Mouse (Mus musculus): ENCODE measurements around the gene Entpd3. TPM values are rescaled to one million over a fixed set of nuclear protein-coding genes. Genes with fewer than 3 reads are reported as not detected.

The Entpd3 gene
- polyA plus RNA-seq, 1 experiment: 0.20 TPM

GRCm38 (mm10) chr9:120570741-120571592 lies 31.3 kb downstream of the Entpd3 start, which contains the start of gene Rpl14:
TSS of gene Rpl14 (plus strand) at chr9:120571444.
- Histone ChIP-seq H3K27me3 (ENCODE audit: control insufficient read depth, insufficient read depth, low read length) (no peaks in the 10 kb centered on the region), H3K4me3 (ENCODE audit: extremely low read depth, insufficient read depth, insufficient read length) (peak within 1 kb of the TSS; percentile 84), H3K36me3 (ENCODE audit: control insufficient read depth, insufficient read depth, low read length) (peaks cover 16% of the 10 kb centered on the region), H3K4me1 (ENCODE audit: control insufficient read depth, insufficient read depth, insufficient read length) (peaks cover 6% of the 10 kb centered on the region; the same call in 1 of the 2 replicates), H3K27ac (ENCODE audit: insufficient read depth, low read length) (peak within 1 kb of the TSS; percentile 85)
- 3% methylated on average over 43 of the region's 43 CpGs for WGBS
- TF ChIP-seq CTCF (IDR thresholded peaks at IDR 0.05; ENCODE audit: extremely low read depth, insufficient read depth, insufficient read length, insufficient replicate concordance) (no peak), POLR2A (IDR thresholded peaks at IDR 0.05; ENCODE audit: low read depth, low read length) (peak; percentile 91)
- peak; percentile 93 to 98 for DNase-seq (ENCODE audit: low read depth in 1 of 2, low spot score in 2 of 2)

GRCm38 (mm10) chr9:120571593-120572385 lies 32.2 kb downstream of the Entpd3 start:
- DNase-seq (ENCODE audit: low read depth in 1 of 2, low spot score in 2 of 2): no peak
- no peaks in the 10 kb centered on the region for H3K27me3 ChIP-seq (ENCODE audit: control insufficient read depth, insufficient read depth, low read length)
- WGBS: under 1% methylated on average over 53 of the region's 53 CpGs

GRCm38 (mm10) chr9:120575748-120576661 lies 36.4 kb downstream of the Entpd3 start:
- no peaks in the 10 kb centered on the region for H3K27me3 ChIP-seq (ENCODE audit: control insufficient read depth, insufficient read depth, low read length)
- WGBS: 80% methylated on average over 6 of the region's 6 CpGs
- H3K4me3 ChIP-seq (ENCODE audit: extremely low read depth, insufficient read depth, insufficient read length): no peak overlapping the region
- H3K36me3 ChIP-seq (ENCODE audit: control insufficient read depth, insufficient read depth, low read length): peaks cover 16% of the 10 kb centered on the region
- no peak for DNase-seq (ENCODE audit: low read depth in 1 of 2, low spot score in 2 of 2)
- TF ChIP-seq POLR2A (IDR thresholded peaks at IDR 0.05; ENCODE audit: low read depth, low read length) (no peak), CTCF (IDR thresholded peaks at IDR 0.05; ENCODE audit: extremely low read depth, insufficient read depth, insufficient read length, insufficient replicate concordance) (no peak)
- peaks cover 6% of the 10 kb centered on the region; the same call in 1 of the 2 replicates for H3K4me1 ChIP-seq (ENCODE audit: control insufficient read depth, insufficient read depth, insufficient read length)
- H3K27ac ChIP-seq (ENCODE audit: insufficient read depth, low read length): no peak overlapping the region

More at GRCm38 (mm10) chr9:120571593-120572385, 32.2 kb downstream of the Entpd3 start:
- H3K4me3 ChIP-seq (ENCODE audit: extremely low read depth, insufficient read depth, insufficient read length): peak overlapping the region; percentile 84
- H3K4me1 ChIP-seq (ENCODE audit: control insufficient read depth, insufficient read depth, insufficient read length): peaks cover 6% of the 10 kb centered on the region; the same call in 1 of the 2 replicates
- H3K27ac ChIP-seq (ENCODE audit: insufficient read depth, low read length): peak overlapping the region; percentile 85
- TF ChIP-seq CTCF (IDR thresholded peaks at IDR 0.05; ENCODE audit: extremely low read depth, insufficient read depth, insufficient read length, insufficient replicate concordance): no peak
- no peak for TF ChIP-seq POLR2A (IDR thresholded peaks at IDR 0.05; ENCODE audit: low read depth, low read length)
- H3K36me3 ChIP-seq (ENCODE audit: control insufficient read depth, insufficient read depth, low read length): peaks cover 16% of the 10 kb centered on the region

GRCm38 (mm10) chr9:120576662-120577013 lies 37.0 kb downstream of the Entpd3 start:
- Histone ChIP-seq H3K4me3 (ENCODE audit: extremely low read depth, insufficient read depth, insufficient read length) (no peak overlapping the region), H3K27me3 (ENCODE audit: control insufficient read depth, insufficient read depth, low read length) (no peaks in the 10 kb centered on the region), H3K27ac (ENCODE audit: insufficient read depth, low read length) (no peak overlapping the region), H3K36me3 (ENCODE audit: control insufficient read depth, insufficient read depth, low read length) (peaks cover 16% of the 10 kb centered on the region), H3K4me1 (ENCODE audit: control insufficient read depth, insufficient read depth, insufficient read length) (peaks cover 6% of the 10 kb centered on the region; the same call in 1 of the 2 replicates)
- TF ChIP-seq CTCF (IDR thresholded peaks at IDR 0.05; ENCODE audit: extremely low read depth, insufficient read depth, insufficient read length, insufficient replicate concordance) (no peak), POLR2A (IDR thresholded peaks at IDR 0.05; ENCODE audit: low read depth, low read length) (no peak)
- 8% methylated on average over 4 of the region's 4 CpGs for WGBS
- no peak for DNase-seq (ENCODE audit: low read depth in 1 of 2, low spot score in 2 of 2)

- Histone ChIP-seq H3K4me1 (ENCODE audit: control insufficient read depth, insufficient read depth, insufficient read length) (peaks cover 5% of the 10 kb centered on the region; the same call in 1 of the 2 replicates), H3K4me3 (ENCODE audit: extremely low read depth, insufficient read depth, insufficient read length) (peak overlapping the region; percentile 81), H3K27me3 (ENCODE audit: control insufficient read depth, insufficient read depth, low read length) (no peaks in the 10 kb centered on the region), H3K36me3 (ENCODE audit: control insufficient read depth, insufficient read depth, low read length) (peaks cover 16% of the 10 kb centered on the region), H3K27ac (ENCODE audit: insufficient read depth, low read length) (peak overlapping the region; percentile 87)
- peak; percentile 89 to 93 for DNase-seq (ENCODE audit: low read depth in 1 of 2, low spot score in 2 of 2)
- 0% methylated on average over 43 of the region's 43 CpGs for WGBS
- TF ChIP-seq POLR2A (IDR thresholded peaks at IDR 0.05; ENCODE audit: low read depth, low read length) (peak; percentile 92), CTCF (IDR thresholded peaks at IDR 0.05; ENCODE audit: extremely low read depth, insufficient read depth, insufficient read length, insufficient replicate concordance) (no peak)
These were observed 37.6 kb downstream of the Entpd3 start for GRCm38 (mm10) chr9:120577133-120577651.

Measured in spleen, adult 2 months (tissue).